In the genomic region with DNA sequence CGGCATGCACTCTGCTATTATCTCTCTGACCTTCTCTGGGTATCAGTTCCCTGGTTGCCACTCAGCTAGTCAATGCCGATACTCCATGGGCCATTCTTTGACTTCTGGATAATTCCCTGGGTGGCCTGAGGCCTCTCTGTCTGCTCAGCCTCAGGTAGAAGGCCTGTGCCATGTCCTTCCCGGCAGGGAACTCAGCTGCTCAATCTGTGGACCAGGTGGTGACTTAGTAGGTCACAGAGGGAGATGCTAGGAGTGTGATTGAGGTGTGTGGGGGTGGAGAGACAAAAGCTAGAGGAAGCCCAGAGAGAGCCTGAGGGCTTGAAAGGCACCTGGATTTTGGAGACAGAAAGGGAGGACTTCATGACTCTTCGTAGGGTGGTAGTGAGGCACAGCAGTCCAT, we compare ENCODE assay signal across 17 mouse cellular contexts.
DNase-seq lines count a peak whose midpoint lies in the region; ATAC-seq lines count a peak whose summit lies in the region.
"Had no signal": no experiment of that assay in that cellular context is flagged by ENCODE, and none has a peak within 500 bp of the region (broad histone marks: within the 10 kb centered on the region; RNA-seq: fewer than 3 reads in every experiment).

No protein-coding gene starts in this region.

- no peaks in the 10 kb centered on the region for H3K9me3 ChIP-seq in heart, embryonic 10.5 days
- no peaks in the 10 kb centered on the region for H3K9me3 ChIP-seq in intestine, embryonic 16.5 days (ENCODE audit: control insufficient read depth, low read length)
- H3K9me3 ChIP-seq in liver, embryonic 12.5 days (replicated peaks) = no peaks in the 10 kb centered on the region
- H3K9me3 ChIP-seq: embryonic facial prominence, embryonic 13.5 days; forebrain, embryonic 12.5 days; heart, embryonic 12.5 days; intestine, embryonic 15.5 days had no signal

- DNase-seq in heart, embryonic 10.5 days (ENCODE audit: low spot score) = no peak
- no peak for DNase-seq in heart, adult 8-10 months (ENCODE audit: low spot score)
- DNase-seq in cerebellum, adult 8-10 months = peak; percentile 58
- peak; percentile 73 to 77 for DNase-seq in cerebellum, postnatal 25 days
- no peak for DNase-seq in layer of hippocampus, adult 9-11 months
- DNase-seq: adrenal gland, postnatal 10 days; gastrocnemius, postnatal 10 days; heart, adult 18-20 months had no signal

- H3K4me2 ChIP-seq in intestine, embryonic 16.5 days (ENCODE audit: low read depth, low read length) = no peak overlapping the region
- no peak overlapping the region for H3K4me2 ChIP-seq in liver, embryonic 12.5 days
- H3K4me2 ChIP-seq: embryonic facial prominence, embryonic 13.5 days; forebrain, embryonic 12.5 days; heart, embryonic 12.5 days; hindbrain, embryonic 14.5 days; intestine, embryonic 15.5 days had no signal

- 72% methylated on average over 4 of the region's 4 CpGs for WGBS in heart, embryonic 10.5 days
- 93% methylated on average over 4 of the region's 4 CpGs for WGBS in intestine, embryonic 16.5 days
- 69% methylated on average over 4 of the region's 4 CpGs for WGBS in liver, embryonic 12.5 days (ENCODE audit: insufficient replicate concordance)

- no peak overlapping the region for H3K9ac ChIP-seq in intestine, embryonic 16.5 days (ENCODE audit: low read depth, low read length)
- H3K9ac ChIP-seq in liver, embryonic 12.5 days = no peak overlapping the region
- H3K9ac ChIP-seq: embryonic facial prominence, embryonic 13.5 days; forebrain, embryonic 12.5 days; heart, embryonic 12.5 days; hindbrain, embryonic 14.5 days; intestine, embryonic 15.5 days had no signal

- H3K4me3 ChIP-seq in heart, embryonic 10.5 days = no peak overlapping the region
- no peak overlapping the region for H3K4me3 ChIP-seq in intestine, embryonic 16.5 days (ENCODE audit: low read length)
- no peak overlapping the region for H3K4me3 ChIP-seq in liver, embryonic 12.5 days
- H3K4me3 ChIP-seq: embryonic facial prominence, embryonic 13.5 days; forebrain, embryonic 12.5 days; heart, embryonic 12.5 days; hindbrain, embryonic 10.5 days; intestine, embryonic 15.5 days had no signal

- ATAC-seq in intestine, embryonic 16.5 days = no peak
- no peak for ATAC-seq in liver, embryonic 12.5 days
- ATAC-seq: forebrain, embryonic 16.5 days; intestine, embryonic 15.5 days had no signal

- peaks cover 34% of the 10 kb centered on the region for H3K4me1 ChIP-seq in heart, embryonic 10.5 days
- no peaks in the 10 kb centered on the region for H3K4me1 ChIP-seq in intestine, embryonic 16.5 days (ENCODE audit: control insufficient read depth, insufficient read depth, low read length)
- no peaks in the 10 kb centered on the region for H3K4me1 ChIP-seq in liver, embryonic 12.5 days
- H3K4me1 ChIP-seq: intestine, embryonic 15.5 days had no signal

- no peaks in the 10 kb centered on the region for H3K36me3 ChIP-seq in heart, embryonic 10.5 days
- H3K36me3 ChIP-seq in intestine, embryonic 16.5 days (ENCODE audit: control insufficient read depth, insufficient read depth, low read length) = no peaks in the 10 kb centered on the region
- H3K36me3 ChIP-seq in liver, embryonic 12.5 days = no peaks in the 10 kb centered on the region
- H3K36me3 ChIP-seq: embryonic facial prominence, embryonic 13.5 days; forebrain, embryonic 12.5 days; heart, embryonic 12.5 days; hindbrain, embryonic 10.5 days; intestine, embryonic 15.5 days had no signal

- no peaks in the 10 kb centered on the region for H3K27me3 ChIP-seq in heart, embryonic 10.5 days (ENCODE audit: insufficient read depth, poor library complexity, severe bottlenecking)
- H3K27me3 ChIP-seq in intestine, embryonic 16.5 days (replicated peaks; ENCODE audit: control insufficient read depth, insufficient read depth, low read length) = no peaks in the 10 kb centered on the region
- no peaks in the 10 kb centered on the region for H3K27me3 ChIP-seq in liver, embryonic 12.5 days (replicated peaks)
- H3K27me3 ChIP-seq: embryonic facial prominence, embryonic 13.5 days; forebrain, embryonic 12.5 days; heart, embryonic 12.5 days; intestine, embryonic 15.5 days had no signal

- 0 out of 2 replicates have a peak overlapping the region, but pooled peaks have one; percentile 23 for H3K27ac ChIP-seq in heart, embryonic 10.5 days
- H3K27ac ChIP-seq in intestine, embryonic 16.5 days (ENCODE audit: low read length) = no peak overlapping the region
- H3K27ac ChIP-seq in liver, embryonic 12.5 days = no peak overlapping the region
- H3K27ac ChIP-seq: embryonic facial prominence, embryonic 13.5 days; forebrain, embryonic 12.5 days; hindbrain, embryonic 10.5 days; hindbrain, embryonic 14.5 days; intestine, embryonic 15.5 days had no signal

Comparison
In these comparisons a context has a peak if more than half of its experiments do, and no peak if none do; other contexts are left out.
1. DNase-seq: peak in cerebellum, adult 8-10 months (single experiment) and cerebellum, postnatal 25 days (2 of 2); none in heart, embryonic 10.5 days (single experiment), heart, adult 8-10 months (single experiment) and layer of hippocampus, adult 9-11 months (single experiment).